Mouse (Mus musculus): ENCODE data around the gene Gm20388.
"Not testable (repeated sequence)": the region's sequence is repeated elsewhere in the genome, so short reads cannot be mapped to it uniquely, and the experiment has no call there.

Gene Gm20388

GRCm38 (mm10) chr8:123043941-123044340, 3133.3 kb downstream of the Gm20388 start:
- no peak for DNase-seq (ENCODE audit: low spot score)

- DNase-seq (ENCODE audit: low spot score): not testable (repeated sequence)
Observed at GRCm38 (mm10) chr8:123044743-123045425, 3134.2 kb downstream of the Gm20388 start.

- no peak for DNase-seq (ENCODE audit: low spot score)
Observed at GRCm38 (mm10) chr8:123046706-123047105, 3136.1 kb downstream of the Gm20388 start.

GRCm38 (mm10) chr8:123047827-123048226, 3137.2 kb downstream of the Gm20388 start:
- DNase-seq (ENCODE audit: low spot score): no peak

DNA sequence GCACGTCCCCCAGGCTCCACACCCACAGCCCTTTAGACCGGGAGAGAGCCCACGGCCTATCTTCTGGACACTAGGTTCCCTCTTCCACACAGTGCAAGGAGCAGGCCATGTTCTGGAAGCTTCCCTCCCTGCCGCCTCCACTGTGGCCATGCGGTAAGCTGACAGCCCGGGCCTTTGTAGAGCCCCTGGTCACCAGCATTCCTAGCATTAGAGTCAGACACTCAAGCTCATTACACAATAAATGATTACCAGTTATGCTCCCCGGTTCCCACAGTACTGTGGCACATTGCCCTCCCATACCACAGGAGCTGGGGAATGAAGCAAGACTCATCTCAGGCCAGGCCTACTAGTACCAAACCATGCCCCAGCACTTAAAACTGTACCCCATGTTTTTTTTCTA, 3137.8 kb downstream of the Gm20388 start:
- no peak for DNase-seq (ENCODE audit: low spot score)

- no peak for DNase-seq (ENCODE audit: low spot score)
Observed at GRCm38 (mm10) chr8:123051458-123051857, 3140.8 kb downstream of the Gm20388 start.

DNA sequence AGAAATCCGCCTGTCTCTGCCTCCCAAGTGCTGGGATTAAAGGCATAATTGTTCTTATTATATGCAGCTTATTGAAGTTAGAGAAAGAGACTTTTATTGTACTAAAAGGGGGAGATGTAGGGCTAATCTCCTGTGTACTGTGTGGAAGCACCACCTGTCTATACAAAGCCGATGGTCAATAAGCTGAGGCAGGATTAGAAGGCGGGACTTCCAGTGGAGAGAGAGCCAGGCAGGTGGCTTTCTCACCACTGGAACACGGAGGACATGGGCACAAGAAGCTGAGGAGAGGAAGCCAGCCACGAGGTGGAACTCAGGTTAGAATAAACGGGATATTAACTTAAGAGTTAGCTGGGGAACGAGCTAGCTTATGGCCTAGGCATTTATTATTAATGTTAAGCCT, 3152.1 kb downstream of the Gm20388 start, which contains the start of gene Spg7:
Spg7 (plus strand) TSS at position 222 of the 400 bp plus-strand sequence.
- no peak for DNase-seq (ENCODE audit: low spot score)

- no peak for DNase-seq (ENCODE audit: low spot score)
Observed at GRCm38 (mm10) chr8:123064072-123064471, 3153.4 kb downstream of the Gm20388 start.

DNA sequence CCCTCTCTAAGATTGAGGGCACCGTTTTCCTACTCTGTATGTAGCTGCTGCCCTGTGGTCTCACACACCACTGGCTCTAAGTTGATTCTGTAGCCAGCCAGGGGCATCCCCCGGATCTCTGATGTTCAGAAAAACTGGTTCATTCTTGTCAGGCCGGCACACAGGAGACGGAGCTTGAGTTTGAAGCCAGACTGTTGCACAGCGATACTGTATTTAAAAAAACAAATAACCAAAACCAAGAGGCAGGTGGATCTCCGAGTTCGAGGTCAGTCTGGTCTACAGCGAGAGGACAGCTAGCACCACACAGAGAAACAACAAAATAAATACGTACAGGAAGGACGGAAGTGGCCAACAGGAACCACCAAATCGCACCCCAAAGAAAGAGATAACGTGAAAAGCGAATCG, 3154.2 kb downstream of the Gm20388 start:
- DNase-seq (ENCODE audit: low spot score): no peak

DNA sequence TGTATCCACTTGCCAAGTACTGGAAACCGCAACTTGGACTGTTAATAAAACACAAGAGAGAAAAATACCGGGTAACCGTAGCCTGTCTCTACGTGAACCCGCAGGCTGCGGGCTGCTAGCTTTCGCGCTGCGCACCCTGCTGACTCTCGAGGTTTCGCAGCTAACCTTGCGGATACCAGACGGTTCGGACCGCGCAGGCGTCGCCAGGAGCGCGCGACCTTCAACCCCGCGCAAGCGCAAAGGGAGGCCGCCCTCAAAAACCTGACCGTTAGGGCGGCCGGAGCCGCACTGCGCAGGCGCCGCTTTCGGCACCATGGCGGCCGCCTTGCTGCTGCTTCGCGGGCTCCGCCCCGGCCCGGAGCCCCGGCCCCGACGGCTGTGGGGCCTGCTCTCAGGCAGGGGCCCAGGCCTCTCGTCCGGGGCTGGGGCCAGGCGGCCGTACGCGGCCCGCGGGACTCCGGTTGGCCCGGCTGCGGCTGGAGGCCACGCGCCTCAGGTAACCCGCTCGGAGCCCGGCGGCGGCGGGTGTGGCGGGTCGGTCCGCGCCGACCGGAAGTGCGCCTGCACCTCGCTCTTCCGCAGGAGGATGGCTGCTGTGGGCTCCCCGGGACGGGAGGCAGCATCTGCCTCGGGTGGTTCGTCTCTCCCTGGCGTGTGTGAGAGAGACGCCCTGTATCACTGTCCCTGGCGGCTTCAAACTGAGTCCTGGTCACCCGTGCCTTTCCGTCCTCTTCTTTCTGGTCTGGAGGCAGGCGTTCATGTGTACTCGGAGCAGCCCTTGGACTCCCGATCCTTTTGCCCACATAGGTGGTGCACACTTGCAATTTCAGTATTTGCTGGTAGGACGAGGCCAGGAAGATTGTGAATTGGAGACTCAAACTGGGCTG, 3154.8 kb downstream of the Gm20388 start:
- DNase-seq (ENCODE audit: low spot score): peak; percentile 94

- DNase-seq (ENCODE audit: low spot score): no peak
Observed at GRCm38 (mm10) chr8:123066101-123066683, 3155.6 kb downstream of the Gm20388 start.

- no peak for DNase-seq (ENCODE audit: low spot score)
Observed at GRCm38 (mm10) chr8:123071176-123071575, 3160.5 kb downstream of the Gm20388 start.

DNA sequence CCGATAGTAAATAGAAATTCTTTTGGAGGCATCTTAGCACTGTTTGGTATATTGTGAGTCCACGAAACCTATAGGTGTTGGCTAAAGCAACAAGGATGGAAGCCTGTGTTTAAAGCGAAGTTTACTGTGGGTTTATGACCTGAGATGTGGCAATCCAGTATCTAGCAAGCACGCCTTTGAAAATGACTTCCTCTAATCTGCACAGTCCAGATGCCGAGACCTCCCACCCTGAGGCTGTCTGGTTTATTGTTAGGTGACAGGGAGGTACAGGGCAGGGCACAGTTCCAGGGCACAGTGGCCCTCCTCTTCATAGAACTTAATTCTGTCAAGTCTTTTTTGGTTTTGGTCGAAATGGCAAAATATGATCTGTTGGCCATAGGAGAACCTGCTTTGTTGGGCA, 3166.6 kb downstream of the Gm20388 start:
- no peak for DNase-seq (ENCODE audit: low spot score)

DNA sequence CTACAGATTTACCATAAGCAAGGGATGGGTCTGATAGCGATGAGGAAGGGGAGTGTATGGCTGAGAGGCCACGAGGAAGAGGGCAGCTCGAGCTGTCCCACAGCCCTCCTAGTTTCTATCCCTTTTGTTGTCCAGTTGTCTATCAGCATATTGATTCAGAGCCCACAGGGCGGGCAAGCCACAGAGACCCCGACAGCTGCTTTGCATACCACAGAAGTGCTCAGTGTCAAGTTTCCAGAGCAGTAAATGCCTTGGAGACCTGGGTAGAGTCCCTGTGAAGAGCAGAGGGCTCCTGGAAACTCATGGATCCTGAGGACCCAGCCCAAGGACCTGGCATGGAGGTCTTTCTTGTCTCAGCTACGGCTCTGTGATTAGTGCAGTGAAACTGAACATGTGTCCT, 3172.4 kb downstream of the Gm20388 start:
- no peak for DNase-seq (ENCODE audit: low spot score)

- DNase-seq (ENCODE audit: low spot score): no peak
Observed at GRCm38 (mm10) chr8:123083610-123084009, 3173.0 kb downstream of the Gm20388 start.

- no peak for DNase-seq (ENCODE audit: low spot score)
Observed at GRCm38 (mm10) chr8:123087289-123087688, 3176.6 kb downstream of the Gm20388 start.

DNA sequence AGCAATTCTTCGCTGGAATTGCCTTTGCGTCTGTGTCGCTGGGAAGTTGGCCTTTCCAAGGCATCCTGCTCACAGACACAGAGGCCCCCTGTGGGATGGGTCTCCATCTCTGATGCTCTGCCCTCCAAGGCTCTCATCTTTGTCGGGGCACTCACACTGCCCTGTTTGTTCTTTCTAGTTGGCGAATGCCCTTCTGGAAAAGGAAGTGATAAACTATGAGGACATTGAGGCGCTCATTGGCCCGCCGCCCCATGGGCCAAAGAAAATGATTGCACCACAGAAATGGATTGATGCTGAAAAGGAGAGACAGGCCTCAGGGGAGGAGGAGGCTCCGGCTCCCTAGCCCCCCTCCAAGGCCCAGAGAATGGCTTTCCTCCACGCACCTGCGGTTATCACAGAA, 3186.6 kb downstream of the Gm20388 start:
- no peak for DNase-seq (ENCODE audit: low spot score)

DNA sequence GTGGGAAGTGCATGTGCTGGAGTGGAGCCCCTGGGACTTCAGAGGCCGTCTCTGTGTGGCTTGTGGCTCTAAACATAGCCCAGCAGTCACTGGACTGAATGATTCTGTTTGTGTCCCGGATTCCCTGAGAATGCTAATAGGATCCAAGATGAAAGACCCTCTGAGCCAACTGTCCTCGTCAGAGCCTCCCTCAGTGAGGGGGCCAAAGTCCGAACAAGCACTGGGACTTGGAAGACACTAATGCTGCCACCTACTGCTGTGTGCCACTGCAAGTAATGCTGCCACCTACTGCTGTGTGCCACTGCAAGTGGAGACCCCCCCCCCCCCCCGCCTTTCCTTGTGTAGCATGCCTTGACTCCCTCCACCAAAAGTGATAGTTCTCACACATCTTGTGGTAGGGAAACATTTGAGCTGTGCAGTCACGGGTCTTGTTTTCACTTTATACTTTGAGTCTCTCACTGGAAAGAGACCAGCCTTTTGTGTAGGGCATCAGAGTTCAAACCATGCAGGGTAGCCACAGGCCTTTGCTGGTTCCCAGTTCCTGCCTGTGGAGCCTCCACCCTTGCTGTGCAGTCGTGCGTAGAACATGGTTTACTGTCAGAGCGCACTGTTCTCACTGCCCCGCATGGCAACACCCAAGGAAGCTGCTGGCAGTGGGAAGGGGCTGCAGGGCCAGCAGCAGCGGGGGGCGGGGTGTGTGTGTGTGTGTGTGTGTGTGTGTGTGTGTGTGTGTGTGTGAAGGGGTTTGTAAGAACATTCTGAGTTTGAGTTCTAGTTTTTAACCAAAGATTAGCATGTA, 3187.3 kb downstream of the Gm20388 start:
- DNase-seq (ENCODE audit: low spot score): no peak

DNA sequence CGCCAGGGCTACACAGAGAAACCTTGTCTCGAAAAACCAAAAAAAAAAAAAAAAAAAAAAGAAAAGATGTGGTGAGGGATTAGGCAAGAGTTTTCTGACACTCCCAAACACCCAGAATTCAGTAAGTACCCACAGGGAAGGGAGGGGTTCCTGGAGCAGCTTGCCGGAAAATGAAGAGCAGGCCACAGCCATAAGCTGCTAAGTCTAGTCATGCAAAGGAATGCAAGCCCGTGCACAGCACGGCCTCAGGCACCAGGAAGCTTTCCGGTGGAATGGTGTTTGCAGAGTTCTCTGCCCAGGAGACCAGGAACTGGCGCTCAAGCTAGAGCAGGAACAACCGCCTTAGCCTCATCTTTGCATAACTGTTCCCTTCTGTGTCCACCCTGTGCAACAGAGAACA, 3189.6 kb downstream of the Gm20388 start:
- no peak for DNase-seq (ENCODE audit: low spot score)

- DNase-seq (ENCODE audit: low spot score): no peak
Observed at GRCm38 (mm10) chr8:123101244-123101643, 3190.6 kb downstream of the Gm20388 start.

GRCm38 (mm10) chr8:123101735-123102685, 3191.4 kb downstream of the Gm20388 start, which contains the start of gene Rpl13:
Gene Rpl13 (plus strand): TSS chr8:123102350.
- DNase-seq (ENCODE audit: low spot score): peak; percentile 94

All from urinary bladder, postnatal 25 days (tissue).